Mouse (Mus musculus) embryo, embryonic 10 days (tissue): ENCODE measurements around the gene Olfr477.
"Not testable (repeated sequence)": the region's sequence is repeated elsewhere in the genome, so short reads cannot be mapped to it uniquely, and the experiment has no call there.

ENCODE experiments used
- DNase-seq: peaks from one replicate; pipeline ENCODE4 v3.0.0-alpha.2; 2015; ENCODE audit warnings: low spot score

Olfr477 gene

DNA sequence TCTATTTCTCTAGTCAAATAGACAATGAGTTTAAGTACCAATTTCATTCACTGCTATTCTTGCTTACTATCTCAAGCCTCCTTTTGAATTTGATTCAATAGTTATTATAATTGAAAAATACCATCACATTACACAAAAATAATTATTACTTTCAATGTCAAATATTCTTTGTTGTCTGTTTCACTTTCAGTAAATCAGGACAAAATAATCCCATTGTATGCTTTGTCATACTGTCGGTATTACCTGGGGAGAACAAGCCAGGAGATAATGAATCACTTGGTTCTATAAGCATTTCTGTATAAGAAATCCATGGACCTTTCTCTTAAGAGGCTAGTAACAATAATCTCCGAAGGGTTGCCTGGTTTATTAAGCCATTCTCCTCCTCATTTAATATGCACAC, at the start of gene Olfr477:
Gene Olfr477 (plus strand): TSS at position 301 of the 400 bp plus-strand sequence.
- DNase-seq = no peak

DNA sequence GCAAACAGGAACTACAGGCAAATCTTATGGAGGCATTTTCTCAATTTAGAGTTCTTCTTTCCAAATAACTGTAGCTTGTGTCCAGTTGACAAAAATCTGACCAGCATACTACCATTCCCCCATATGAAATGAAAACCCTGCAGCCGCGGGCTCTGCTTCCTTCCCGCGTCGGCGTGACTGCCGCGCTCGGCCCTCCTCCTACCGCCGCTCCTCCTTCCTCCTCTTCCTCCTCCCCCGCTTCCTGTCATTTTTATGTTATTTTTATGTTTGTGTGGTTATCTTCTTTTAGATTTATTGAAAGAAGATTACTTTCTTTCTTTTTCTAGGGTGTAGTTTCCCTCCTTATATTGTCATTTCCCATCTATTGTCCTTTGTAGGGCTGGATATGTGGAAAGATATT, 34.0 kb upstream of the Olfr477 start:
- DNase-seq = not testable (repeated sequence)

DNA sequence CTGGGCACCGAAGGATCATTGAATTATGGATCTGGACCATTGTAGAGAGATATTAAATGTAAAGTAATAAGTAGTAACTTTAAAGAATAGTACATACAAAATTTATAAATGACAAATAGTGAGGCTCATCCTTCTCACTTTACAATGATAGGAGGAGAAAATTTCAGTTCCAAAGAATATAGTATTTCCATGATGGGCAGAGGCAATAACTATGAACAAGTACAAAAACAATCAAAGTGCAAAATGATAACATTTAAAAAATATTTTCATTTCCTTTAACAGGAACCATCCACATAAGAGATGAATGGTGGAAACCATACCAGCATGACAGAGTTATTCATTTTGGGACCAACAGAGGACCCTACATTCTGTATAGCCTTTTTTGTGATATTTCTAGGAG, 32.1 kb upstream of the Olfr477 start, which contains the start of gene Olfr474:
Gene Olfr474 (plus strand): TSS at position 301 of the 400 bp plus-strand sequence.
- DNase-seq = no peak

- DNase-seq = no peak
These were observed 22.0 kb upstream of the Olfr477 start, which contains the start of gene Olfr476 for GRCm38 (mm10) chr7:107964503-107964902. Gene Olfr476, plus strand, starts transcription at chr7:107964803.

- not testable (repeated sequence) for DNase-seq
These were observed 27.8 kb downstream of the Olfr477 start for GRCm38 (mm10) chr7:108014256-108014655.

- no peak for DNase-seq
These were observed 47.4 kb downstream of the Olfr477 start, which contains the start of gene Olfr478 for GRCm38 (mm10) chr7:108033889-108034288. Gene Olfr478, minus strand, starts transcription at chr7:108033989.
